Mouse (Mus musculus) liver, adult (tissue): ENCODE results near the gene Tmprss4.

Source experiments
- GATA4 ChIP-seq: IDR thresholded peaks from 2 replicates; pipeline ENCODE4 v1.6.1; 2014; ENCODE audit warnings: mild to moderate bottlenecking, low read length; ENCODE audit not compliant: insufficient replicate concordance

Gene Tmprss4

DNA sequence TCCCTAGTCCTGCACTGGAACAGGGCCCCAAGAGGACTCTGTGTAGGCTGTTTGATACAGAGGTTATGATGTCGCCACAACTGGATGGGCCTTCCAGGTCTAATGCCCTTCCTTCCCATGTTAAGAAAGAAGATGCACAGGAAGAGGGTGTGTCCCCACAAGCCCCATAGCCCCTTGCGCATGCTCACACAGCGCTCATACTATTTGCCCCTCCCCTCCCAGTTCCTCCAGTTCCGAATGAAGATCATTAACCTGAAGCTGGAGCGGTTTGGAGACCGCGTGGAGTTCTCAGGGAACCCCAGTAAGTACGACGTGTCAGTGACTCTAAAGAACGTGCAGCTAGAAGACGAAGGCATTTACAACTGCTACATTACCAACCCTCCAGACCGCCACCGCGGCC lies 78.7 kb downstream of the Tmprss4 start:
- no peak for TF ChIP-seq GATA4
